Mouse (Mus musculus) lung, adult 2 months (tissue): Measurements from ENCODE around the gene Mtss1l.

Experiments
- CTCF ChIP-seq: fragments of 200-500 bp; IDR thresholded peaks from 2 replicates; pipeline ENCODE4 v1.5.1; 2011; ENCODE audit warnings: mild to moderate bottlenecking, low read length, control low read depth; ENCODE audit not compliant: insufficient read depth
- POLR2A ChIP-seq: fragments of 200-500 bp; IDR thresholded peaks from 2 replicates; pipeline ENCODE4 v1.6.1; 2011; ENCODE audit warnings: low read depth, mild to moderate bottlenecking, control low read depth, low read length, borderline replicate concordance; ENCODE audit errors: extremely low read depth

DNA sequence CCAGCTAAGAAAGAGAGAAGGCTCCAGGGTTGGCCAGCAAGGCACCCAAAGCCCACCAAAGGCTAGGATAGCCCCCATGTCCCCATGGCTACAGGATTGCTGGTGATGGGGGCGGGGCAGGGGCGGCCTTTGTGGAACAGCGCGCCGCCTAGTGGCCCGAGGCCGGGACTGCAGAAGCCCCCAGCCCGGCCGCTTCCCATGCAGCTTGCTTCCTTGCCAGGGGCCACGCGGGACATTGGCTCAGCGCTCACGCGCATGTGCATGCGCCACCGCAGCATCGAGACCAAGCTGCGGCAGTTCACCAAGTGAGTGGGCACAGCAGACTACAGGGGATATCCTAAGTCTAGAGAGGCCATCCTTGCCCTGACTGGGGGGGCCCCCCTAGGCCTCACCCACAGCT is 5.6 kb downstream of the Mtss1l start:
- TF ChIP-seq POLR2A: no peak
- peak; percentile 18; the same call in 1 of the 2 replicates for TF ChIP-seq CTCF
